Mouse (Mus musculus) embryonic facial prominence, embryonic 15.5 days (tissue): ENCODE data around the gene Cideb. TPM values are rescaled to one million over a fixed set of nuclear protein-coding genes. Genes with fewer than 3 reads are reported as not detected.
"Not testable (repeated sequence)": the region's sequence is repeated elsewhere in the genome, so short reads cannot be mapped to it uniquely, and the experiment has no call there.

Experiments
- ATAC-seq: fragments of 200-750 bp; cut with Nextera tagmentation; 2 replicates; pipeline ENCODE4 v1.8.0; 2017; ENCODE audit warnings: low read depth, moderate TSS enrichment; ENCODE audit not compliant: insufficient number of reproducible peaks, low FRiP score, low TSS enrichment
- H3K27ac ChIP-seq: fragments of 300-500 bp; sonication (generic); replicated peaks from 2 replicates; pipeline ENCODE4 v1.5.1; 2015; ENCODE audit warnings: mild to moderate bottlenecking, inconsistent platforms
- H3K27me3 ChIP-seq: fragments of 300-500 bp; sonication (generic); 2 replicates; pipeline ENCODE4 v1.6.1; 2015; ENCODE audit warnings: inconsistent platforms
- H3K36me3 ChIP-seq: fragments of 300-500 bp; sonication (generic); 2 replicates; pipeline ENCODE4 v1.6.1; 2015; ENCODE audit warnings: mild to moderate bottlenecking, inconsistent platforms
- H3K4me1 ChIP-seq: fragments of 300-500 bp; sonication (generic); 2 replicates; pipeline ENCODE4 v1.6.1; 2015; ENCODE audit warnings: inconsistent platforms
- H3K4me2 ChIP-seq: fragments of 300-500 bp; sonication (generic); replicated peaks from 2 replicates; pipeline ENCODE4 v1.6.1; 2015; ENCODE audit warnings: mild to moderate bottlenecking, inconsistent platforms
- H3K4me3 ChIP-seq: fragments of 300-500 bp; sonication (generic); replicated peaks from 2 replicates; pipeline ENCODE4 v1.5.1; 2015; ENCODE audit warnings: mild to moderate bottlenecking, inconsistent platforms
- H3K9ac ChIP-seq: fragments of 300-500 bp; sonication (generic); 2 replicates; pipeline ENCODE4 v1.6.1; 2015; ENCODE audit warnings: inconsistent platforms
- H3K9me3 ChIP-seq: fragments of 300-500 bp; sonication (generic); replicated peaks from 2 replicates; pipeline ENCODE4 v1.6.1; 2016; ENCODE audit warnings: inconsistent platforms
- WGBS: fragments of 180-500 bp; shearing (Covaris S2); methylation state at CpG from one replicate; pipeline ENCODE4 v1.1.7; 2015; 5-methylcytosine and 5-hydroxymethylcytosine counted together
- polyA plus RNA-seq: library from polyadenylated mRNA; unstranded; fragments of >200 nt; fragmentation: Nextera tagmentation; extraction: Ambion mirVana; gene quantifications from 2 replicates; pipeline ENCODE4 v1.2.1, GENCODE M21; 2015

The Cideb gene
- polyA plus RNA-seq, 1 experiment from 2014 or later: 0.60 TPM

- Histone ChIP-seq H3K27ac (peak overlapping the region; percentile 58; the same call in 1 of the 2 replicates), H3K27me3 (peaks cover 37% of the 10 kb centered on the region), H3K9me3 (no peaks in the 10 kb centered on the region), H3K4me2 (peak overlapping the region; percentile 97), H3K9ac (no peak overlapping the region), H3K36me3 (no peaks in the 10 kb centered on the region), H3K4me3 (no peak overlapping the region), H3K4me1 (peaks cover 31% of the 10 kb centered on the region)
- no peak for ATAC-seq
- WGBS: 51% methylated on average over 7 of the region's 7 CpGs
Observed at GRCm38 (mm10) chr14:55763166-55763565, 4.9 kb upstream of the Cideb start.

- peaks cover 30% of the 10 kb centered on the region for H3K27me3 ChIP-seq
Observed at GRCm38 (mm10) chr14:55762001-55762821, 4.0 kb upstream of the Cideb start.

GRCm38 (mm10) chr14:55761163-55761562, 2.9 kb upstream of the Cideb start, which contains the start of gene Ltb4r2:
TSS of gene Ltb4r2 (plus strand) at chr14:55761428.
- 64% methylated on average over 6 of the region's 6 CpGs for WGBS
- Histone ChIP-seq H3K36me3 (peaks cover 8% of the 10 kb centered on the region; the same call in 1 of the 2 replicates), H3K4me3 (peak within 1 kb of the TSS; percentile 60), H3K9ac (peak within 1 kb of the TSS; percentile 69), H3K4me2 (peak within 1 kb of the TSS; percentile 97), H3K27me3 (peaks cover 24% of the 10 kb centered on the region), H3K27ac (peak within 1 kb of the TSS; percentile 58; the same call in 1 of the 2 replicates), H3K4me1 (peaks cover 22% of the 10 kb centered on the region), H3K9me3 (no peaks in the 10 kb centered on the region)
- ATAC-seq: no peak

More at GRCm38 (mm10) chr14:55762001-55762821, 4.0 kb upstream of the Cideb start:
- Histone ChIP-seq H3K36me3 (no peaks in the 10 kb centered on the region), H3K4me3 (peak overlapping the region; percentile 60), H3K27ac (peak overlapping the region; percentile 58), H3K4me1 (peaks cover 22% of the 10 kb centered on the region), H3K9me3 (no peaks in the 10 kb centered on the region), H3K9ac (peak overlapping the region; percentile 69), H3K4me2 (peak overlapping the region; percentile 97)
- WGBS: under 1% methylated on average over 77 of the region's 77 CpGs
- ATAC-seq: peak; percentile 73

DNA sequence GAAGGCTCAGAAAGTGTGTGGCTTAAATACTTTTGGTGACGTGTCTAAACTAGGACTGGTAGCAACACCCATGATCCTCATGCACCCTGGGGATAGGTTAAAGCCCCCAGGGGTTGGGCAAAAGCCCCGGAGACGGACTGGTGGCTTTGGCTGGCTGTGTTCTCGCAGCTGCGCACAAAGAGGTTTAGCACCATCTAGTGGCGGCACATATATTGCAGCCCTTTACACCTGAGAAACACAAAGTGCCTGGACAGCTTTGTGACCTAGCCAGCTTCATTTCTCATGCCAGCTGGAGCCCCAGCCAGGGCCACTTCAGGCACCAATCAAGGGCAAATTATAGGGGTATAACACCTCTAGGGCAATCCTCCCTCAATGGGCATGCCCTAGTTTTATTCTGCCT, 1.9 kb upstream of the Cideb start:
- not testable (repeated sequence) for H3K9ac ChIP-seq, H3K27ac ChIP-seq, ATAC-seq, H3K9me3 ChIP-seq
- H3K4me1 ChIP-seq: peaks cover 22% of the 10 kb centered on the region
- WGBS: 0% methylated on average over 6 of the region's 6 CpGs
- peaks cover 18% of the 10 kb centered on the region for H3K36me3 ChIP-seq
- H3K4me2 ChIP-seq: peak overlapping the region; percentile 41
- peaks cover 18% of the 10 kb centered on the region for H3K27me3 ChIP-seq
- H3K4me3 ChIP-seq: peak overlapping the region; percentile 12

- Histone ChIP-seq H3K4me1 (peaks cover 15% of the 10 kb centered on the region), H3K27ac (no peak overlapping the region), H3K9ac (no peak overlapping the region), H3K9me3 (no peaks in the 10 kb centered on the region), H3K4me2 (no peak overlapping the region), H3K4me3 (no peak overlapping the region), H3K36me3 (peaks cover 44% of the 10 kb centered on the region), H3K27me3 (peaks cover 10% of the 10 kb centered on the region)
- no peak for ATAC-seq
- WGBS: 84% methylated on average over 6 of the region's 6 CpGs
Observed at GRCm38 (mm10) chr14:55757566-55757965, 692 bp downstream of the Cideb start.

GRCm38 (mm10) chr14:55747051-55747847, 11.0 kb downstream of the Cideb start:
- Histone ChIP-seq H3K4me2 (peak overlapping the region; percentile 94), H3K4me3 (peak overlapping the region; percentile 91; the same call in 1 of the 2 replicates), H3K27me3 (no peaks in the 10 kb centered on the region), H3K9ac (no peak overlapping the region), H3K36me3 (peaks cover 41% of the 10 kb centered on the region), H3K9me3 (no peaks in the 10 kb centered on the region), H3K27ac (no peak overlapping the region), H3K4me1 (peaks cover 32% of the 10 kb centered on the region)
- 88% methylated on average over 10 of the region's 10 CpGs for WGBS
- no peak for ATAC-seq

DNA sequence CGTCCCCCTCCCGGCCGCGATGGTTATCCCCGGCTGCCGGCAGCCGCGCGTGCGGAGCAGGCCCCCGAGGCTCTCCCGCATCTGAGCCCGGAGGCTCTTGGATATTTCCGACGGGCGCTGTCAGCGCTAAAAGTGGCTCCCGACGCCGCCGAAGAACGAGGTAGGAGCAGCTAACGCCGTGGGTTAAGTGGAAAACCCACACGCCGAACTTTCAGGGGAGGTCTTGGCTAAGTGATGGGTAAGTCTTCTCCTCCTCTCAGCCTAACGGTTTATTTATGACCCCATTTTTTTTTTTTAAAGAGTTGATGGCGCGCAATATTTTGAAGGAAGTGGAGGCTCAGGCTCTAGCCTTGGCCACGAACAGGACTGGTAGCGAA, 12.4 kb downstream of the Cideb start:
- Histone ChIP-seq H3K27ac (peak overlapping the region; percentile 51), H3K27me3 (no peaks in the 10 kb centered on the region), H3K4me1 (peaks cover 32% of the 10 kb centered on the region), H3K9me3 (no peaks in the 10 kb centered on the region), H3K9ac (peak overlapping the region; percentile 86), H3K4me2 (peak overlapping the region; percentile 94), H3K36me3 (peaks cover 40% of the 10 kb centered on the region), H3K4me3 (peak overlapping the region; percentile 91)
- no peak for ATAC-seq
- WGBS: 0% methylated on average over 31 of the region's 31 CpGs

DNA sequence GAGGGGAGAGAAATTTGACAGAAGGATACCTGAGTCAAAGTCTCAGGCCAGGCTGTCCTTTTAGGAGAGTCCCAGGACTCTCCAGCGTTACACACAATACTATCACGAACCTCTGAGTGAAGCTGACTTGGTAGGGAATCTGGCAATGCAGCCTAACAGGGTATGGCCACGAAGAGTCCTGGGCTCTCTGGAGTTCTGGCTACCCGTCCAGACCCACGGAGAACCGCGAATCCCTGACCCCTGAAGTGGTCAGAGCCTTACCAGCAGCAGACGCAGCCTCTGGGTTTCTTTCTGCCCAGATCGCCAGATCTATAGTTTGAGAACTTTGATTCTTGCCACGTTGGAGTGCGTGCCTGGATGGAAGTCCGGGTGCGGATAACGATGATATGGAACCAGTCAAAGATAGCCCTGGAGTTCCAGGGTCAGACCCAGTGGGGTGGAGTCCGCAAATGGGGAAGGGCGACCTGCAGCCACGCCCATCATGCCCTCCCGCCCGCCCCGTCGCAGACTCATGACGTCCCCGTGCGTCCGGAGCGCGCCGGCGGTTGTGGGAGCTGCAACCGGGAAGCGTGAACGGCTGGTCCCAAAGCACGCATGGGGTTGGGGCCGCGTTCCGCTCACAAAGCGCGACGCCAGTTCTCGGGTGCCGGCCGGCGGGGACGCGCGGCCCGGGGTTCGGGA, 12.9 kb downstream of the Cideb start, which contains the start of the genes Dhrs1 and Nop9:
TSS of gene Dhrs1 (minus strand) at position 511 of the 681 bp plus-strand sequence.
TSS of gene Nop9 (plus strand) at position 514 of the 681 bp plus-strand sequence.
- H3K4me3 ChIP-seq: peak within 1 kb of the TSS; percentile 91
- peak within 1 kb of the TSS; percentile 51 for H3K27ac ChIP-seq
- 1% methylated on average over 47 of the region's 48 CpGs for WGBS
- no peaks in the 10 kb centered on the region for H3K9me3 ChIP-seq
- peaks cover 32% of the 10 kb centered on the region for H3K4me1 ChIP-seq
- peak within 1 kb of the TSS; percentile 94 for H3K4me2 ChIP-seq
- peak; percentile 81 for ATAC-seq
- H3K27me3 ChIP-seq: no peaks in the 10 kb centered on the region
- H3K9ac ChIP-seq: peak within 1 kb of the TSS; percentile 86
- H3K36me3 ChIP-seq: peaks cover 42% of the 10 kb centered on the region

GRCm38 (mm10) chr14:55743711-55744110, 14.5 kb downstream of the Cideb start:
- 13% methylated on average over 10 of the region's 10 CpGs for WGBS

DNA sequence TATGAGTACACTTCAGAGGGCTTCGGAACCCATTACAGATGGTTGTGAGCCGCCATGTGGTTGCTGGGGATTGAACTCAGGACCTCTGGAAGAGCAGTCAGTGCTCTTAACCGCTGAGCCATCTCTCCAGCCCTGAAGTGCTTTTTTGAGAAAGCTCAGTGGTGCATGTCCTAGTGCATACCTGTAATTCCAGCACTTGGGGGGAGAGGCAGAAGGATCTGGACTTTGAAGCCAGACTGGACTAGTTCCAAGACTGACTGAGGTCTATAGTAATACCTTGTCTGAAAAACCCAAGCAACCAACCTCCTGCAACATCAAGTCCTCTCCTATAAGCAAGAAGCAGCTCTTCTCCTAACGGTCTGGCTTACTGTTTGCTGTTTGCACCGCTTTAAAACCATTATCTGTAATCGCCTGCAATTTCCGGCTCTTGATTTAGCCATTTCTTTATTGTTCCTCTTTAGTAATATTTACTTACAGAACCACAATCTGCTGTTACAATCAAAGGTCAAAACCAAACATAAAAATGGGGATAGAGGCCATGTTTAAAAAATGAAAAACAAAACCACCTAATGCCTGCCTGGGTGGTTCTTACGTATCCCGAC, 21.1 kb downstream of the Cideb start:
- no peak for ATAC-seq
- Histone ChIP-seq H3K27me3 (no peaks in the 10 kb centered on the region), H3K36me3 (peaks cover 42% of the 10 kb centered on the region), H3K4me2 (no peak overlapping the region), H3K27ac (no peak overlapping the region), H3K4me3 (no peak overlapping the region), H3K9ac (no peak overlapping the region), H3K9me3 (no peaks in the 10 kb centered on the region), H3K4me1 (no peaks in the 10 kb centered on the region)
- 82% methylated on average over 9 of the region's 9 CpGs for WGBS

More at GRCm38 (mm10) chr14:55743711-55744110, 14.5 kb downstream of the Cideb start:
- Histone ChIP-seq H3K27me3 (no peaks in the 10 kb centered on the region), H3K4me2 (peak overlapping the region; percentile 42), H3K27ac (no peak overlapping the region), H3K4me1 (peaks cover 32% of the 10 kb centered on the region), H3K4me3 (peak overlapping the region; percentile 22), H3K9me3 (no peaks in the 10 kb centered on the region), H3K9ac (peak overlapping the region; percentile 28; the same call in 1 of the 2 replicates), H3K36me3 (peaks cover 41% of the 10 kb centered on the region)
- ATAC-seq: peak; percentile 73; the same call in 1 of the 2 replicates
